Mouse (Mus musculus) retina, adult 2 months (tissue): ENCODE measurements around the gene Krt23.

Experiments
- DNase-seq: peaks from one replicate; pipeline ENCODE4 v3.0.0-alpha.2; 2012; ENCODE audit warnings: low read depth, low spot score

The Krt23 gene

DNA sequence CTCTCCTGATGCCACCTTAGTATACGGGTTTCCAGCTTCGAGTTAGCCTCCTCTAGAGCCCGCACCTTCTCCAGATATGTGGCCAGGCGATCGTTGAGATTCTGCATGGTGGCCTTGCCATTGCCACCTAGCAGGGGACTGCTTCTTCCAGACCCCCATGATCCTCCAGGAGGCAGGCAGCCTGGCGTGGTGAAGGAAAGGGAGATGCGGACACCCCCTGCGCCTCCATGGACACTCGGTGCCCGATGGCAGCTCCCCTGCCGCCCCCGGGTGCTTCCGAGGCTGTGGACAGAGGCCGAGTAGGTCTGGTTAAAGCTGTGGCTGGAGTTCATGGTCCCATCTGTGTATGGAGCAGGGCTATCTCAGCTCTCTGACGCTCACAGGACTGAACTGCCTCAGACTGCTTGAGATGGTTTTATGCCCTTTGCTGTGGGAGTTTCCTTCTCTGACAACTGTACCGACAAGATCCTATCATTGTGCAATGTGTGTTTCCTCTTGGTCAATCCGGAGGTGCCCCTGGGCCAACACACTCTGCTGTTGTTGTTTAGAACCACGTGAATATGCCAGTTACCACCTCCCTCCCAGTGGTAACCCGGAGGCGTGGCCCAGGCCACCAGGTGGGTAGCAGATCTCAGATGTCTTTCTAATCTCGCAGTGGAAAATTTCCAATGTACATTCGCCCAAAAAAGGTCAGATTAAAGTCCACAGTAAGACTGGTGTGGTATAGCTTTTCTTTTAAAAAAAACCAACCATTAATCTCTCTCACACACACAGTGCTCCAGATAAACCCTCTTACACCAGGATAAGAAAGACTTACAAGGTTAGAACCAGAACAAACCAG, at the start of gene Krt23:
TSS of gene Krt23 (minus strand) at position 405 of the 841 bp plus-strand sequence.
- no peak for DNase-seq

DNA sequence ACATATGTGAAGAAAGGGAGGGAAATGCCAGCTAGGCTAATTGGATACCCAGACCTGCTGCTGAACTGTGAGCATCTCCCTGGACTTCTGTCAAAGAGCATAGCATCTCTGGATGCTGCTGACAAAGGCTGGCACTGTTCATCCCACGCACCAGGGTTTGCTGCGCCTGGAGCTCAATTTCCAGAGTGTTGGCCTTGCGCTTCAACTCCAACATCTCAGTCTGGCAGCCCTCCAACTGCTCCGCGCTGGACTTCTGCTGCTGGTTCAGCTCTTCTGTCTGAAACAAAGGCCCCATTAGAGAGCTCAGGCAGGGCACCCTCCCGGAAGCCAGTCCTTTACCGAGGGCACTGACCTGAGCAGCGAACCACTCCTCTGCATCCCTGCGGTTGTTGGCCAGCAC, 46.8 kb upstream of the Krt23 start:
- peak; percentile 13 for DNase-seq

DNA sequence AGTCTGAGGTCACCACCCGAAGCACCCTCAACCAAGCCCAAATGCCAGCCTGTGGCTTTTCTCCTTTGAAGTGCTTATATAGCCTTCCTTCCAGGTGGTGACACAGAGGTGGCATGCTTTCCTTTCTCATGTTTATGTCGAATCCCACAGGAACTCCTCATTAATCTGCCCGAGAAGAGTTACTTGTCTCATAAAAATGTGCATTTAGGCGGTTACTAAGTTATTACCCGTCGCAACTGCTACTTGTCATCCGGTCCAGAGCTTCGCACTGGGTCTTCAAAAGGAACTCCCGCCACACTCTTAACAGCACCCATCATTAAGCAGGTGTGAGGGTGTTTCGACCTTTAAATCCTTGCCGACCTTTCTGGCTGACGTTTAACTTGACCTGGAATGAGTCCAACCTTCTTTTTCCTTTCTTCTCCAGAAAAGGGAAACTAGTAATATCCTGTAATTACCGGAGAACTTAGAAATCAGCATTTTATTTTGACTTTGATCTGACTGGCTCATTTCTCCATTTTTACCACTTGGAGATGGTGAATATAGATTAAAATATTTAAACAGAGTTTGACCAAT, 28.4 kb upstream of the Krt23 start, which contains the start of gene Krt39:
TSS of gene Krt39 (minus strand) at position 51 of the 573 bp plus-strand sequence.
- no peak for DNase-seq

DNA sequence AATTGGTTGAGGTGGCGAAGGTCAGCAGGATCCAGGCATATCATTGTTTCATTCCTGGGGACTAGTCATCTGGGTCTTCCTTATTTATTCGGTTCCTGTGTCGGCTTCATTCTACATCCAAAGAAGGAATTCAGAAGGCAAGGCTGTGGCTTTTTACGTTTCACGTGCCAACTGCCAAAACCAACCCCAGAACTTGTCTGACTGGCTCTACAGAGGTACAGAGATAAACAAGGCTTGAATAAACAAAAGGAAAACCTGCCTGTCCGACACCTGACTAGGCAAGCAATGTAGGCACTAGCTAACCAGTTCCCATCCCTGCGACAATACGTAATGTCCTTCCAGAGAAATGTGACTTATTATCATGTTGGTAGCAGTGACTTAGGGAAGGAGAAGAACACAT, 21.2 kb upstream of the Krt23 start:
- no peak for DNase-seq

DNA sequence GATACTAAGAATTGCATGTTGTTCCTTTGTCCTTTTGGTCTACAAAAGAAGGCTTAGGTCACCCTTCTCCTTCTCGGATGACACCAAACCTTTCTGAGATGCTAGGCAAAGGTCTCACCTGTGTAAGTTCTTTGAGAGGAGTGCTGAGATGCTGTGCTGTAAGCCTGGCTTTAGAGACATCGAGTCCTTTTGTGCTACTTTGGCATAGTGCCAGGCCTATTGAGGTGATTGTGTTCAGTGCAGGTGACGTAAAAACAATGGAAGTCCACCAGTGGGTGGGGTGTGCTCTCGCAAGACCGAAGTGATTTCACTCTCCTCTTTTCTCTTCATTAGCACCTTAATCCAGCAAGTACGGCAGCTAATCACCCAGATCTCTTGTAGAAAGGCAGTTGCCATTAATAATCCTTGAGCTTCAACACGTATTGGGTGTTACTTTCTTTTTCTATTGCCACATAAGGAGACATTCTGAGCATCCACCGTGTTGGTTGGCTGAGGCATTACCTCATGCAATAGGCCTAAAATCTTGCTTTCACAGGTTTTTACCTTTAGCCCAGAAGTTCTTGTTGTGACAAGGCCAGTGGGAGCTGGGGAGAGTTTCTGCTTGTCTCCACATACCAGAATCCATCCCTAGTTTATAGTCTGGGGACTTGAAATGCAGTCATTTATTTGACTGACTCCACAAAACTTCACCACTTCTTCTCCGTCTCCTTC, 7.3 kb upstream of the Krt23 start:
- no peak for DNase-seq

DNA sequence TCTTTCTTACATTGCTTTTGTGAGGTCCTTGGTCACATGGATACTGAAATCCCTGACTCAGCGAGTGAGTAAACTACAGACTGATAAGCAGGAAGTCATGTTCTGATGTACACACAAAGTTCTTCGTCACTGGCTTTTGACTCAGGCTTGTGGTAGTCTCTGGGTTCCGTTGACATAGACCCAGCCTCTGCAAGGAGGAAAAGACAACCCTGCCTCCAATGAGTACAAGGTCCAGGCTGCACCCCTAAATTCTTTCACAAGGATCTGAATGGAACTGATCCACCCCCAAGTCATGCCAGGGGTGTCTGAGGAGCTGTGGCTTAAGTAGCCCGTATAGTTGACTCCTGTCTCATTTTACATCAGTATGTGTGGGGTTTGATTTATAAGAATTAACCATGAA, 3.5 kb upstream of the Krt23 start:
- DNase-seq = no peak

DNA sequence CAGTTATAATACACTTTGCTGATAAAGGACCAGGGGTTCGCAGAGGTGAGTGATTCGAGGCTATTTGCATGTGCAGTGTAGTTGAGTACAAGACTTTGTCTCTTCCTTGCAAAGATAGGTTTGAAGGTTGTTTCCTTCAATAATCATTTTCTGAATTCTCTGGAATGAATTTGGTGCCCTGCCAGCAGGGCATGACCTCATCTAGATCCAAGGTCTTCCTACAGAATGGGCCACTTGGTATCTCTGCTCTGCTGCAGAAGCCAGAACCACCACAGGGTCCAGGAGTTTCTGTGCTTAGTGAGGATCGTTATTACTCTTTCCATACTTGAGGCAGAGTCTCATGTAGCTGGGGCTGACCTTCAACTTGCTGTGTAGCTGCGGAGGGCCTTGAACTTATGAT, 1.8 kb upstream of the Krt23 start:
- DNase-seq = no peak

DNA sequence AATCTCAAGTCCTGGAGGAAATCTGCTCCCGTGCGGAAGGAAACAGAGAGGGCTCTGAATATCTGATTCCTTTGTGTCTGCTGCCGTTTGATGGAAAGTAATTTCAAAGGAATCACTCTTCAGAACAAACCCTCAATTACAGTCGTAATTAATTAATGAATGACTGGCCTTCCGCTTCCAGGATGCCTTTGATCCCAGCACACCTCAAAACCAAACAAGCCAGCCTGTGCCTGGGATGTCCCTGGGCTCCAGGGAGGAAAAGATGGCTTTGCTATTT, 575 bp upstream of the Krt23 start:
- DNase-seq = no peak

DNA sequence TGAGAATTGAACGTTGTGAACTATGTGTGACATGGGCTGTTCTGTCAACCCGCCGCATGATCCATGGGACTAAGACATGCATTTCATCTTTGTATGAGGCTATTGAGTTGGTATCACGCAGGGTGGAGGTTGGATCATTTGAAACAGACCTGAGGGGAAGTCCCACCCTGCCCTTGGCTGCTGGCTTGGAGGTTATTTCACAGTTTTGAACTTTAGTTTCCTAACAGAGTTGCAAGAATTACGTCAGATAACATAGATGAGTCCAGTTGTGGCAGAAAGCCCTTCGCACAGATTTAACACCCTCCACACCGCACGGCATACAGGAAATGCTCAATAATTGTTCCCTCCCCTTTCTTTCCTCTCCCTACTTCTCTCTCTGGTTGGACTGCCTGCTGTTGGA, 1.9 kb downstream of the Krt23 start:
- DNase-seq = no peak

DNA sequence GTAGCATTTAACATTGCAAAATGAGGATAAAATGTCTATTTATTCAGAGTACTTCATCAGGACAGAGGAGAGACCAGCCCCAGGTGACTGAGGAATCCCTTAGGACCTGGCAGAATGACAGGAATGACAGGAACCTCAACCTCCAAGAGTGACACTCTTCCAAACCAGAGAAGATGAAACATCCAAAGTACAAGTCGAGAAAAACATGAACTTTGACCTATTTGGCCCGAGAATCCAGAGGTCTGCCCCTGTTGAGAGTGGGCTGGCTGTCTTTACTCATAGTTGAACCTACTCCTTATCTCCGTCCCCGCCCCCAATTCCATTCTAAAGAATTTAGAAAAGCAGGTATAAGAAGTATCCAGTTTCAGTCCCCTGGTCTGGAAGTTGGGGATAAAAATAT, 2.3 kb downstream of the Krt23 start:
- DNase-seq = no peak

DNA sequence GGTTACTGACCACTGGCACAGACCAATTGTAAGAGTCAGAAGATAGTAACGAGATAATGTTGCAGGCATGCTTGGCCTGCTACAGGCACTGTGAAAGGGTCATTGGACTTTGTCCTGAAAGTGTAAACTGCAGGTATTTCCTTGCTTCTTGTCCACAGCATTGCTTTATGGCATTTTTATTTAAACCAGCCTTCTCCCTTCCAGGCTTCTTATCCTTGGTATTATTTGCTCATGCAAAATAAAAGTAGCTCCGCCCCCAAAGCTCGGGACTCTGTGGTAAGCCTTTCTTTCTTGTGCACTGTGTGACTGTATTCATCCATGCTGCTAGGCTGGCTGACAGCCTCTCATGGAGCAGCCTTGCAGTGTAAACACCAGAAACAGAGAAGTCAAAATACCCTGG, 3.7 kb downstream of the Krt23 start:
- no peak for DNase-seq

DNA sequence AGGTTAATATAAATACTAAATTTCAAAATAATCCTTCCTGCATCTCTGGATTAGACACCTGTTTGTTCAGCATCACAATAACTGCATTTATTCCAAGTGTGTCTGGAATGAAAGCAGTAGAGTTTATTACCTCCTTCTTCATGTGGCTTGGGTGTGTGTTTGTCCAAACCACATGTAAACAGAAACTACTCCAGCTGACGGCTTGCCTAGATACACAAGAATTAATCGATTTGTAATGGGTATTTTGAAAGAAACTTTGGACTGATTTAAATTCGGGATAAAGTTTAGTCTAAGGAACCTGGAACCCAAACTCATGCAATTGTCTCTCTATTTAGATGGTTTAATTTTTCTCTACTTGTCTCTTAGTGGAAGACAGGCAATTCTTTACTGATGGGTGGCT, 18.0 kb downstream of the Krt23 start:
- DNase-seq = no peak

DNA sequence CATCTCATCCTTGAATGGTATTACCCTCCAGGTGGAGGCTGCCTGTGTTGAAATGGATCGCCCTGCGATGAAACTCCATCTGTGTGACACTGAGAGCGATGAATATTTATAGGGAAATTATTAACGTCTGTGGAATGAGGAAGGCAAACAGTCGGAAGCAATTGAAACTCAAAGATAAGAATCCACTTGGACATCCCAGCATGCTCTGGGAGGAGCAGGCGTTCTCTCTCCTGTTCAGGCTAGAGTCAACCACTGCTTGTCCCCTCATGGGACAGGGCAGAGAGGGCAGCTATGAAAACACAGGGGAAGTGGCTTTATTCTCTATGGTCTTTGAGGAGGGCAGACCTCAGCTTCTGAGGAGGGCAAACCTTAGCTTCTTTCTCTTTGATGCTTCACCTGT, 19.5 kb downstream of the Krt23 start:
- DNase-seq = no peak

DNA sequence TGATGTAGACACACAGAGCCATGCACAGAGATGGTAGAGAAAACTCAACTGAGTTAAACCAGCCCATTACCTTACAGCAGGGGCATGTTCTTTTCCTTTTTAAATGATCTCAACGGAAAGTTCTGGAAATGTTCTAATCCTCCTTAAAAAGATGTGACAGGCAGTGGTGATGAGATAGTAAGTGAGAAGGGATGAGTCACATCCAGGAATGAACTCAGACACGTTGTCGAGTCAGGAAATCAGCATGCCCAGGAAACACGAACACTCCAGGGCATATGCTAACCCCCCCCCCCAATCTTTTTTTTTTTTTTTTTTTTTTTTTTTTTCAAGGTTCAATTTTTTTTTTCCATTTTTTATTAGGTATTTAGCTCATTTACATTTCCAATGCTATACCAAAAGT, 20.5 kb downstream of the Krt23 start:
- no peak for DNase-seq

DNA sequence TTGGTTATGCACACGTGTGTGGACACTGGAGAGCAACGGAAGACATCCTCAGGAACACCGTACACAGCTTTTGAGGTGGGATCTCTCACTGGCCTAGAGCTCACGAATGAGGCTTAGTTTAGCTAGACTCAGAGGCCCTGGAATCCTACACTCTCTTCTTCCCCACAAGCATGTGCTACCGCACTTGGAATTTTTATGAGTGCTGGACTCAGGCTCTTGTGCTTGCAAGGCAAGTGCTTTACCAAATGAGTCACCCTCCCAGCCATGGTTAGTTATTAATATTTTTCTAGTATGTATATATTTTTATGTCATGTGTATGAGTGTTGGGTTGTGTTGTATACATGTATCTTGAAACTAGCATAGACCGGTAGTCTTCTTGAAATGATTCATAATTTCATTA, 21.0 kb downstream of the Krt23 start:
- no peak for DNase-seq

DNA sequence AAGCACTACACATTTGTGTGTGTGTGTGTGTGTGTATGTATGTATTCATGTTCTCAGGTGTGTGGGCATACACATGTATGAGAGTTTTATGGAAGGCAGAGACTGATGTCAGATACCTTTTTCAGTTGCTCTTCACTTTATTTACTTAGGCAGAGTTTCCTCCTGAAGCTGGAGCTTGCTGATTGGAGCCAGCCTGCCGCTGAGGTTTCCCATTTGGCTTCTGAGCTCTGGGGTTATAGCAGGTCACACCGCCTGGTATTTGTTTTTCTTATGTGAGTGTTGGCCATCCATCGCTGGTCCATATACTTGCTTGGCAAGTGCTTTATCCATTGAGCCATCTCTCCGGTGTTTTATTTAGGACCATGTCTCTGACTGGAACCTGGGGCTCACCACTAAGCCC, 23.7 kb downstream of the Krt23 start:
- no peak for DNase-seq

DNA sequence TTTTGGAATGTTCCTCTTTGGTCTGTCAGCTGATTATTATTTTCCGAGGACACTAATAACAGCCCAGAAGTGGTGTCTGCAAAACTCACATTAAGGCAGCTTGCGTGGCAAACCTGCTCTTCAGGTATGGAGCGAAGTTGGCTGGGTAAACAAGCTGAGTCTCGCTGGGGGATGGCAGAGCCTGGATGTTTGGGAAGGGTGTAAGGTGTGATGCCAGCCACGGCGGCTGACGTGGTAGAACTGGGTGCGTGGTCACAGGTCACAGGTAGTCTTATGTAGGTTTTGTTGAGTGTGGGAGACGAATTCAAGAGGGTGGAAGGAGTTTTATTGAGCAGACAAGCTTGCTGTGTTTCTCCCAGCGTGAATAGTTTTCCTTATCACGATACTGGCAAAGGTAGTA, 24.4 kb downstream of the Krt23 start:
- DNase-seq = no peak

DNA sequence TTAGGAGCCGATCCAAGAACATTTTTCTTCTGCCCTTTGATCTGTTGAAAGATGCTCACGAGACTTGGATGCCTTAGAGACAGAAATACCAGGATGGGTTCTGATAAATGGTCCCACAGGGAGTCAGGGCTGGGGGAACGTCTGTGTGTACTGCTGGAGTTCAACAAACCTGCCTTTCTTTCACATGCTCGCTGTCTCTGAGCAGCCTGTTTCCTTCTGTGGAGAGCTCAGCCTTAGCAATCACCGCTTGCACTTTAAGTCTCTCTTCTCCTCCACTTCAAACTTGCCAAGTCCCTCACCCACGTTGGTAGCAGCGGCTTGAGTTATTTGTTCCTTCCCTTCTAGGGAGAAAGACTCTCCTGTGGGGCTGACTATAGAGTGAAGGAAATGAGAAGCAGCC, 26.6 kb downstream of the Krt23 start:
- no peak for DNase-seq

DNA sequence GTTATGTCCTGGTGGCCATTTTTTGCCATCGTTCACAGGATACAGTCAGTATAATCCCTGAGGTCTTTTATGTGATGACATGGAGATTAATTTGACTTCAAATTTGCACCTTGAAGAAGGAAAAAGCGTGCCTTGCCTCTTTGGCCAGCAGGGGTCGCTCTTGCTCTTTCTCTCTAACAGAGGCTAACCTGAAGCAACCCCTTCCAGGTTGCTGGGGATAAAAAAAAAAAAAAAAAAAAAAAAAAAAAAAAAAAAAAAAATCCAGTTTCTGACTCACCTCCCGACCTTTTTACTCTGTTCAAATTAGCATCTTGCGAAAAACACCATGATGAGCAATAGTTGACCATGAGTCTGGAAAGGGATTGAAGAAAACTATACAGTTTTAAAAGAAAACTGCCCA, 28.1 kb downstream of the Krt23 start:
- DNase-seq = peak; percentile 47

DNA sequence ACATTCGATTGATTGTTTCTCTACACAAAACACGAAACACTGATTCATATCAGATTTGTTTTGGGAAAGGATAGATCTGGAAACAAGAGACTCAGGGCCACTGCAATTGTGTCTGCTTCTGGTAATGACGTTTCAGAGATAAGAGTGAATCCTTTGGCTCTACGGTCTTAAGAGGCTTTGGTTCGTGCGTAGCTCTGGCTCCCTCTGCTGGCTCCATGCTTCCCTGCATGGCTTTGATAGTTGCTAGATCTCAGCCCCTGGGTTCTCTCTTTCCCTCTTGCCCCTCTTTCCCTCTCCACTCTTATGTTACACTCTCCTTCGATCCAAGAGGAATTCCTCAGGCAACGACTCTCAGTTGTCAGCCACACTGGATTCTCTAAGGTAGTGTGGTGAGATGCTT, 29.8 kb downstream of the Krt23 start:
- DNase-seq = peak; percentile 56

DNA sequence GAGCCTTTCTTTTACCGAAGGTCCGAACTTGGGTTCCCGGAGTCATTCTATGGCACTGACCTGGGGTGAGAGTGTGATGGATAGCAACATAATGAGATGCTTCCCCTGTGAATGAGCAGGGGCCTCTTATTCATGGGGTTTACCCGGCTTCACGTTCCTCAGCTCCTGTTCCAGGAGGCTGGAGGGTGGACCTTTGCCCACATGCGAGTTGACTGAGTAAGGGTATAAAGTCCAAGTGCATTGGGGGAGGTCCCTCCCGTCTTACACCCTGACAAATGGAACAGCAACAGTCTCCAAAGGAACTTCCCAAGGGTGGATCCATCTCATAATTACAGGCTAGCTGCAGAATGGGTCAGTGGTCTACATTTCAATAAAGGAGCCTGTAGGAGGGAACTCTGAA, 31.2 kb downstream of the Krt23 start:
- DNase-seq = no peak

DNA sequence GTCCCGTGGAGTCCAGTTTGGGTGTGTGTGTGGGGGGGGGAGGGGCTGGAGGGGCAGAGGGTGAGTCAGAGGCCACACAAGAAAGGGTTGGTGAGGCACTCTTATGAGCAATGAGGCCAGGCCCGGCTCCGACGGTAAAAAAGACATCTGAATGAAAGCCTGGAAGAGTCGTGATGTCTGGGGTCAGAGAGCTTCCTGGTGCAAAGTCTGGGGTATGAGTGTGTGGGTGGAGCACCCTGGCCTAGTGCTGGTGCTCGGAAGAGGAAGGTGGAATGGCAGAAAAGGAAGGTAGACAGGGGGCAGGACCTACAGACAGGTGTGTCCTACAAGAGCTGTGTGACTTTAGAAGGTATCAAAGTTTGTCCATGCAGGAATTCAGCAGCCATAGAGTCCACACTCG, 34.0 kb downstream of the Krt23 start:
- no peak for DNase-seq

DNA sequence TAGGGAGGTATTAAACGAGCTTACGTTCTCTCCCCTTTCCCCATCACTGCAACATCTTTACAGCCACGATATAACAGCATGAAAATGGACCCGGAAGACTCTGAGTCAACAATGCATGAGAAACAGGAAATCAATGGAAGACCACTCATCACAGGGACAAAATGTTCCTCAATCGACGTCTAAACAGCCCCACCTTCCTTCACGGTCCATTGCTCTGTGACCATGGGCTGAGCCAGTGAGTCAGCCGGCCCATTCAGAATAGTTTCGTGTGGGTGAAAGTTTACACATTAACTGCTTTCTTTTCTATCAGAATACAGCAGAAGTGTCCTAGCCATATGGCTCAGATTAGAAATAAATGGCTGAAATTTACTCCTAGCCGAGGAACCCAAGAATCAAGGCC, 38.2 kb downstream of the Krt23 start:
- no peak for DNase-seq
